Mouse (Mus musculus): ENCODE data around the gene Creb3l4.
"Not testable (repeated sequence)": the region's sequence is repeated elsewhere in the genome, so short reads cannot be mapped to it uniquely, and the experiment has no call there.

Gene Creb3l4

GRCm38 (mm10) chr3:90242984-90243775 lies at the start of gene Creb3l4:
Gene Creb3l4, minus strand, starts transcription at chr3:90243512.
- peak; percentile 33 for DNase-seq (ENCODE audit: low spot score)

GRCm38 (mm10) chr3:90292345-90293275 lies 49.3 kb upstream of the Creb3l4 start, which contains the start of gene Gatad2b:
Gene Gatad2b, plus strand, starts transcription at chr3:90293178.
- peak; percentile 99 for DNase-seq (ENCODE audit: low spot score)

DNA sequence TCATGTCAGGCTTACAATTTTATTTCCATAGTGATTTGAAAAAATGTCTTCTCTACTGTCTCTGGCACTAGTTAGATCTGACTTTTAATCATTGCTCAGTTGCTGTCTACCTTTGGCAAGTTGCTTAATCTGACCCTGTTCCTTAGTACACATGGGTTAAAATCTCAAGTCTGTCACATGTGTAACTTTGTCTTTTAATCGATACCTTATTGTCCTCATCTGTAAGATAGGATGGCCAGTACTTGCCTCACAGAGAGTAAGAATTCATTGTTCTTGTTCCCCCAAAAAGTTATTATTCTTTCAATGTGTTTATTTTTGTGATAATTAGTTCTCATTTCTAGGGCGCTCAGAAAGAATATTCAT lies 48.7 kb upstream of the Creb3l4 start:
- no peak for DNase-seq (ENCODE audit: low spot score)

DNA sequence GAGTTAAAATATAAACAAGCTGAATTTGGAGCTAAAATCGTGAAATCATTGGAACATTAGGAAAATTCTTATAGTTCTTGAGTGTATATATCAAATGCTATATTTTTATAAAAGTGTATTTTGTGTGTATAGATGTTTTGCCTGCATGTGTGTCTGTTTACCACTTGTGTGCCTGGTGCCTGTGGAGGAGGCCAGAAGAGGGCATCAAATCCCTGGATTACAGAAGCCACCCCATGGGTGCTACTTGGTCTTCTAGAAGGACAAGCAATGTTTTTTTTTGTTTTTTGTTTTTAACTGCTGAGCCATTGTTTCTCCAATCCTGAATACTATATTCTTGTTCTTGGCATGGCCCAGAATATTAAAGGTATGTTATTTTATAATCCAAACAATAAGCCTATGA lies 47.3 kb upstream of the Creb3l4 start:
- DNase-seq (ENCODE audit: low spot score) = no peak

- DNase-seq (ENCODE audit: low spot score) = not testable (repeated sequence)
These were observed 46.1 kb upstream of the Creb3l4 start for GRCm38 (mm10) chr3:90289403-90289802.

DNA sequence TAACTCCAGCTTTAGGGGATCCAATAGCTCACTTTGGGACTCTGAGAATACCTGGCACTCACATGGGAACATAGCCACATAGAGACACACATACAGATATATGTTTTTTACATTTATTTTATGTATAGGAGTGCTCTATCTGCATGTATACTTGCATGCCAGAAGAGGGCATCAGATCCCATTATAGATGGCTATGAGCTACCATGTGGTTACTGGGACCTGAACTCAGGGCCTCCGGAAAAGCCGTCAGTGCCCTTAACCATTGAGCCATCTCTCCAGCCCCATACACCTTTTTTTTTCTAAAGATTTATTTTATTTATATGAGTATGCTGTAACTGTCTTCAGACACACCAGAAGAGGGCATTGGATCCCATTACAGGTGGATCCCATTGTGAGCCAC lies 40.8 kb upstream of the Creb3l4 start:
- DNase-seq (ENCODE audit: low spot score) = no peak

- no peak for DNase-seq (ENCODE audit: low spot score)
These were observed 37.4 kb upstream of the Creb3l4 start for GRCm38 (mm10) chr3:90280708-90281107.

- DNase-seq (ENCODE audit: low spot score) = no peak
These were observed 36.4 kb upstream of the Creb3l4 start for GRCm38 (mm10) chr3:90279743-90280142.

- DNase-seq (ENCODE audit: low spot score) = no peak
These were observed 35.9 kb upstream of the Creb3l4 start for GRCm38 (mm10) chr3:90279216-90279615.

- DNase-seq (ENCODE audit: low spot score) = no peak
These were observed 34.9 kb upstream of the Creb3l4 start for GRCm38 (mm10) chr3:90278211-90278610.

DNA sequence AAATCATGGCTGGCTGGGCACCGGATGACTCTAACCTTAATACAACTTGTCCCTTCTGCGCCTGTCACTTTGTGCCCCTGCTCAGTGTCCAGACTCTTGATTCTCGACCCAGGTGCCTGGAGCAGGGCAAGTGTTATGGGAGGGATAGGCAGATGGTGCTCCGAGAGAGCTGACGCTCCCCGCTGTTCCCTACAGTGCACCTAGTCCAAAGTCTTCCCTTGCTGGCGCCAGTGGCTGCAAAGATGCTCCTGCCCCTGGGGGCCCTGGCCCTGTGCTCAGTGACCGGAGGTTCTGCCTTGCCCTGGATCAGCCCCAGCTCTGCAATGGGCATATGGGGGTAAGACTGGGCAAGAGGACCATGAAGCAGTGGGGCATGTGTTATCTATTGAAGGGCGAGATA lies 34.5 kb upstream of the Creb3l4 start:
- no peak for DNase-seq (ENCODE audit: low spot score)

DNA sequence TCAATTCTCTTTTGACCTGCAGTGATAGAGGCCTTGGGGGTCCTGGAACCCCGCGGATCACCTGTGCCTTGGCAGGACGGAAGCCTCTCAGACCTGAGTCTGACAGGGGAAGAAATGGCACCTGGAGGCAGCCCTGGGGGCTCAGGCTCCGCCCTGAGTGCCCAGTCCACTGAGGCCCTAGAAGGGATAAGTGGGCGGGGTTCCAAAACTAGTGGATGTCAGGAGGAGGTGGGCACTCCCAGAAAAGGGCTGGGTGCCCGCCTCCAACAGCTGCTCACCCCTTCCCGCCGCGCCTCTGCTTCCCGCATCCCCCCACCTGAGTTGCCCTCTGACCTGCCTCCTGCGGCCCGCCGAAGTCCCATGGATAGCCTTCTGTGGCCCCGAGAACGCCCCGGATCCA lies 33.5 kb upstream of the Creb3l4 start:
- no peak for DNase-seq (ENCODE audit: low spot score)

- DNase-seq (ENCODE audit: low spot score) = no peak
These were observed 32.0 kb upstream of the Creb3l4 start for GRCm38 (mm10) chr3:90275286-90275685.

GRCm38 (mm10) chr3:90273855-90274254 lies 30.5 kb upstream of the Creb3l4 start:
- no peak for DNase-seq (ENCODE audit: low spot score)

GRCm38 (mm10) chr3:90272170-90272569 lies 28.9 kb upstream of the Creb3l4 start:
- no peak for DNase-seq (ENCODE audit: low spot score)

GRCm38 (mm10) chr3:90270784-90271183 lies 27.5 kb upstream of the Creb3l4 start:
- no peak for DNase-seq (ENCODE audit: low spot score)

DNA sequence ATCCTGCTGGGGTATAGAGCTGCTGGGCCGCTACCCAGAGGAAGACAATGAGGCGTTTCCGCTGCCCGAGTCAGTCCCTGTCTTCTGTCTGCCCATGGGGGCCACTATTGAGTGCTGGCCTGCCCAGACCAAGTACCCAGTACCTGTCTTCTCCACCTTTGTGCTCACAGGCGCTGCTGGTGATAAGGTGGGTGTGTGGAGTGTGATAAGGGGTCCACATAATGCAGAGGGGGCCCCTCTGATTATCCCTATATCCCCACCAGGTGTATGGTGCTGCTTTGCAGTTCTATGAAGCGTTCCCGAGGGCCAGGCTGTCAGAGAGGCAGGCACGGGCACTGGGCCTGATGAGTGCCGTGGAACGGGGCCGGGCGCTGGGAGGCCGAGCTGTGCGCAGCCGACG lies 25.7 kb upstream of the Creb3l4 start:
- DNase-seq (ENCODE audit: low spot score) = no peak

DNA sequence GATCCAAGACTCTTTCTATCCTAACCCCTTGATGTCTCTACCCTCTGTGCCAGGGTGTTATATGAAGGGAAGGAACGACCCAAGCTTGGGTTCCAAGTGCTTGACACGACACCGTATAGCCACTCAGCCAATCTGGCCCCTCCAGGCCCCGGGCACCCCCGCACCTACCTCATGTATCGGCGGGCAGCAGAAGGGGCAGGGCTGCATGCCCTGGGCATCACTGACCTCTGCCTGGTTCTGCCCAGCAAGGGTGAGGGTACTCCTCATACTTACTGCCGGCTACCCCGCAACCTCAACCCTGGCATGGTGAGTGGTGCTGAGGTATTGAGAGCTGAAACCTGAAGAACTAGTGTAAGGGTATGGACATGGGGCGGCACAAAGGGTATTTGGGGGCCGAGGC lies 24.9 kb upstream of the Creb3l4 start:
- DNase-seq (ENCODE audit: low spot score) = no peak

DNA sequence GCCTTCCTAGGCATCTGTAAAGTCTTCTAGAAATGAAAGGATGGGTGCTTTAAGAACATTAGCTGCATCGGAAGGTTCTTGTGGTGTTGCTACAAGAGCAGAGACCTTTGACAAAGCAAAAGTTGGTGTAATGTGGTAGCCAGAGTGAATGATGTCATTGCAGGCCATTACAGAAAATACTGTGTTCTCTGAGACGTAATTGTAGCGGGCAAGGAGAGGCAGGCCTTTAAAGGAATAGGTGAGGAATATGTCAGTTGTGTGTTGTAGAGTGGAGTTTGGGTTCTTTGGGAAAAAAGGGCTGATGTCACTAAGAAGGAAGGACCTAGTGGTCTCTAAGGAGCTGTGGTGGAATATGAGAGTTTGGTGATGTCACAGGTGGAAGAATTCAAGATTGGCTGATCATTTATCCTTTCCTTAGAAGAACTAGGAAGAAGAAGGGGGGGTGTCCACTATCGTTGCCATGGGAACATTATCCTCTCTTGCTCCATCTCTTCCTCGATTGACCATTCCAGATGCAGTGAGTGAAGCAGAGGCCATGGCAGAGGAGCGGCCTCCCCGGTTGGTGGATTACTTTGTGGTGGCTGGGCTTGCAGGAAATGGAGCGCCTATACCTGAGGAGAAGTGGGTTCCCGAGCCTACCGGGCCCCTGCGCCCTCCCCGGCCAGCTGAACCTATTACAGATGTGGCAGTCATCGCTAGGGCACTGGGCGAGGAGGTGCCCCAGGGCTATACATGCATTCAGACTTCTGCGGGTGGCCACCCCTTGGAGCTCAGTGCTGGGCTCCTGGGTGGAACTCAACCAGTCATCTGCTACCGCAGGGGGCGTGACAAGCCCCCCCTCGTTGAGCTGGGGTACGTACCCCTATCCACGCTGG lies 23.8 kb upstream of the Creb3l4 start:
- DNase-seq (ENCODE audit: low spot score) = no peak

- DNase-seq (ENCODE audit: low spot score) = no peak
These were observed 22.8 kb upstream of the Creb3l4 start for GRCm38 (mm10) chr3:90265932-90266741.

All from yolk sac, embryonic 10.5 days (tissue).